Mouse (Mus musculus): Measurements from ENCODE around the gene Pard3.

Gene Pard3

DNA sequence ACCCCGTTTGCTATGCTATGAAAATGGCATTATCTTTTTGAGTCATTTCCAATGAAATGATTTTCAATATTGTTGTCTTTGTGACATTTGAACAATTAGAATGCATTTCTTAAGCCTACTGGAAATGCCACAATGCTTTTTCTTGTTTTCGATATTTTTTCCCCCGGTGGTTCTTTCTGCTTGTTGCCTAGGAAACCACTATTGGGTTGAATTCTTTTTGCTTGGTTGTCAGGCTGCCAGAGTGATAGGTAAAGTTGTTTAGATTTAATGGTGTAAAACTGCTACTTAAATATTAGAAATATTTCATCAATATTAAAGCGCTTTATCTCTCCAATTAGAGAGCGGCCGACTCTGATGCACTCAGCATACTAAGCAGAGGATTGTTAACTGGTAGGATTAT lies 230.4 kb downstream of the Pard3 start:
- DNase-seq: no peak

DNA sequence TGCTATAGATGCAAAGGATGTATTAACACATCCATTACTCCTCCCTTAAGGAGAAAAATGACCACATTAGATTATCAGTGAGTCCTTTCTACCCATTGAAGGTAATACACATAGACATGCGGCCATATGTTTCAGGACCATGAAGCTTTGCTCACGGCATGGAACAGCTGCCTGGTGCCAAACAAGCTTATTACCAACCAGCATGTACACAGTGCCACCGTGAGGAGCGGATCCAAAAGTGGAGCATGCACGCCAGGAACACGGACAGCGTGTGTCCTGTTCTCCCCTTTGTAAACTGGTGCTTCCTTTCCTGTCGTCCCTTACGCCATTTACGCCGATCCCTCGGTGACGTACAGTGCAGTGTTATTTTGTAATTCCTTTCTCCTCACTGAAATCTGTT lies 232.2 kb downstream of the Pard3 start:
- DNase-seq: no peak

DNA sequence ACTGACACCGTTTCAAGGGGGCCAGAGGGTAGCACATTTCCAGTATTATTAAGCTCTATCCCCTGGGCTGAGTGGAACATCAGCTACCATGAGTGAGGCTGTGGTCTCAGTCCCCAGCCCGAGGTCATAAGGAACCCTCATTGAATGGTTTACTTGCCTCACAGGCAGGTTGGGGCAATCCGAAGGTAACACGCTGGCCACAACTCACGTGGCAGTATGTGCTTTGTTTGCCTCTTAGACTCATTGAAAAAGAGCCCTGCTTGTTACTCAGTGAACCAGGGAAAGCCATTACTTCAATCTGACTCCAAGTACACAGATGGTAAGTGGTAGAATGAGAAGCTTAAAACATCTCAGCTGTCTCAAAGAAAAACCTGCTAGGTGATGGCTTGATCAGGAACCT lies 236.8 kb downstream of the Pard3 start:
- DNase-seq: no peak

DNA sequence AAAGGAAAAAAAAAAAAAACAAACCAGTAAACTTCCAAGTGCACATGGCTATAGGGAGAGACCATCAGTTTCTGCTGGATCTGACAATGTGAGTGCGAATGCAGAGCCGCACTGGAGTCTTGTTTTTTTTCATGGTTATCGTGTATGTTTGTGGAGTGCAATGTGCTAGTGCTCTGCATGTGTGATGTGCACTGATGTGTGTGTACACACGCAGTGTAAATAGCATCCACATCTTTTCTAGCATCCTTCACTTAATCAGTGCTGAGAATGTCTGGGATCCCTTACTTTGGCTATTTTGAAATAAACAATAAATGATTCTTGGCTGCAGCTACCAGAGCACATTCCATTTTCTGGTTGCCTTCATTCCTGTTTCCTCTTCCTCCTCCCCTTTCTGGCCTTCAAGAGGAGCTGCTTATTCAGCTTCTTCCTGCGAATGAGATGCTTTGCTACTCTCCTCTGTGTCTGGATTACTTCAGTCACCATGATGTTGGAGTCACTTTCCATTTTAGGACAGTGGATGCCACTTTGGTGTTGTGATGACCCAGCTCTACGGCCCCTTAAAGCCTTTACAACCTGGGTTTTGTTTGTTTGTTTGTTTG lies 239.3 kb downstream of the Pard3 start:
- no peak for DNase-seq

DNA sequence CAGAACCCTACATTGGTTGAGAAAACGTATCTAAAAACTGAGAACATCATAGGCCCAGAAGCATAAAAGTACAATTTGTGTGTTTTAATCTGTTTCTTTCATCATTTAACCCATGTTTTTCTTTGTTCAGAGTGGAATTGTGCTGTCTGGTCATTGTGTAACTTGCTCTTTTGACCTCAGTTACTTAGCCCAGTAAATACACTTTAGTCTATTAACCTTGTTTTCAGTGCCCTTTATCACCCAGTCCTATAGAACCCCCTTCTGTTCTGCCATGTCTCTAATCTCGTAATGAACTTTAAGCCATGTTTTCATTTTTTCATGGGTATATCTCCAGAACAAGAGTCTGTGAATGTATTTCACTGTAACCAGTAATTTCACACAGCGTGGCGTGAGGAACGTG lies 243.3 kb downstream of the Pard3 start:
- no peak for DNase-seq

DNA sequence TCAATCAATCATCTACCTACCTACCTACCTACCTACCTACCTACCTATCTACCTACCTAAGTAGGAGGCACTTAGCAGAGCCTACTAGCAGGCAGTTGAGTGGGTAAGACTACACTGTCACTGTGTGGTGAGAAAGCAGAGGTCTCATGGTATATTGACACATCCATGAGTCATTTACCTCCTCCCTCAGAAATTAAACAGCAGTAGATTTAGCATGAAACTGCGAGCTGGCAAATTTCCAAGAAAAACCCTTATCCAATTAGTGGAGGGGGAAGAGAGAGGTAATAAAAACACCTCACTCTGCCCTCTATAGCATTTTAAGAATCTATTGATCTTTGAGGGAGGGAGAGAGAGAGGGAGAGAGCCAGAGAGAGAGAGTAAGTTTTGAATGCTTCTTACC lies 245.7 kb downstream of the Pard3 start:
- DNase-seq: no peak

DNA sequence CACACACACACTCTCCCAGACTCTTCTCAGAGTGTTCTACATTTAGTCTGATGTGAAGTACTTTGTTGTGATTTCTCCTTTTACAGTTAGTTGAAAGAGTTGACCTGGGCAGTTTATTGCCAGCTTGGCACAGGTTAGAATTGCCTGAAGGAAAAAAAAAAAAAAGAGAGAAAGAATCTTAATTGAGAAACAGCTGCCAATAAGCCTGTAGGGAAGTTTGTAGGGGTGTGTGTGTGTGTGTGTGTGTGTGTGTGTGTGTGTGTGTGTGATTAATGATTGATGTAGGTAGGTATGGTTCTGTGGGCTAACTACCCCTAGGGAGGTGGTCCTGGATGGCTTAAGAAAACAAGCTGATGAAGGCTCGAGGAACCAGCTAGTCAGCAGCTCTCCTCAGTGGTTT lies 252.1 kb downstream of the Pard3 start:
- DNase-seq: no peak

DNA sequence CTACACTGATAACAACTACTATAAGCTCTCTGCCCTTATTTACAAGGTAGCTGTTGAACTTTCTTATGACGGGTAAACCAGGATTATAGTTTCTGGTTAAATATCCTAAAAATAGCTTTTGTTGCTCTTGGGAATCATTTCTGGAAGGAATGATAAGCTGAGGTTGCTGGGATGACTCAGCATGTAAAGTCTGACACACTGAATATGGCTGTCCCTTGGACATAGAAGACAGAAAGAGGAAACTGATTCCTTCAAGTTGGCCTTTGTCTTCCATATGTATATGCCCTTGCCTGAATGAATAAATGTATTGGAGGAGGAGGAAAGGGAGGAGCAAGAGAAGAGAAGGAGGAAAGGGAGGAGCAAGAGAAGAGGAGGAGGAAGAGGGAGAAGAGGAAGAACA lies 254.2 kb downstream of the Pard3 start:
- DNase-seq: no peak

DNA sequence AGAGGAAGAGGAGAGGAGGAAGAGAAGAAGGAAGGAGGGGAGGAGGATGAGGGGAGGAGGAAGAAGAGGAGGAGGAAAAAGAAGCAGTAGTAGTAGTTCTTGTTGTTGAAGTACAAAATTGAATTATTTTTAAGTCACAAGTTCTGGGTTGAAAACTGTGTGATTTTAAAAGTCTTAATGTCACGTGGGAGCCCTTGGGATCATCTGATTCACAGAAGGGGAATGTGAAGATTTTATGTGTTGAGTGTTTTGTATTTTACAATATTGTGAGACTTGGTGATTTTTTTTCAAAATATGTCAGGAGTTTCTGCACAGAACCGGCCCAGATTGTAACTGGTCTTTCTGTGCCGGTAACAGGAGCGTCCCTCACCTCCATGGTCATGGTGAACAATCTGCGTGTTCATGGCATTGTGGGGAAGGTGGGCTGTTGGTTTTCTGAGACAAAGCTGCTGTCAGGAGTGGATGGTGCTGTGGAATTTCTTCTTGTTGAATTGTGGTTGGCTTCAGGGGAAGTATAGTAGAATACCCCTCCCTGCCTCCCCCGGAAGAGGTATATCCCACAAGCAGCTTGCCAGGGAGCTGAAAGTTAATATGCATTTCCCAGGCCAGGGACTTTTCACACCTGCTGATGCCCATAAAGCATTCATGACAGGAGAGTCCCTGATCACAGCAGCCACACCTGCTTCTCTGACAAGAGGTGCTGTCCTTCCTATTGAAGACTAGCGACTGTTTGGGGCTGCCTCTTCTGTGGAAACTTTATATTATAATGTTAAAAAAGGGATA lies 254.9 kb downstream of the Pard3 start:
- no peak for DNase-seq

DNA sequence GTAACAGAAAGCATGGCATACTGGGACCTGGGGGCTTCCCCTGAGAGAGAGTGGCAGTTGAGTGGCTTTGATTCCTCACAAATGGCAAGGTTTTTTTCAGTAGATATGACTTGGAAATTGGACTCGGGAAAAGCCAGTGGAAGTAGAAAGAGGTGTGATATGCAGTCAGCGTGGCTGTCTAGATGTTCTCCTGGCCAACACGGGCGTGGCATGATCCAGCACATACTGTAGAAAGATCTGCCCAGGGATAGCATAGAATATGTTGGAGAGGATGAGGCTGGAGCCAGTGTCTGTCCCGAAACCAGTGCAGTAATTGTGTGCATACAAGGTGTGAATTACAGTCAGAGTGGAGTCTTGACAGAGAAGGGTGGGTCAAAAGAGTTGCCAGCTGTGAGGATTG lies 257.2 kb downstream of the Pard3 start:
- no peak for DNase-seq

DNA sequence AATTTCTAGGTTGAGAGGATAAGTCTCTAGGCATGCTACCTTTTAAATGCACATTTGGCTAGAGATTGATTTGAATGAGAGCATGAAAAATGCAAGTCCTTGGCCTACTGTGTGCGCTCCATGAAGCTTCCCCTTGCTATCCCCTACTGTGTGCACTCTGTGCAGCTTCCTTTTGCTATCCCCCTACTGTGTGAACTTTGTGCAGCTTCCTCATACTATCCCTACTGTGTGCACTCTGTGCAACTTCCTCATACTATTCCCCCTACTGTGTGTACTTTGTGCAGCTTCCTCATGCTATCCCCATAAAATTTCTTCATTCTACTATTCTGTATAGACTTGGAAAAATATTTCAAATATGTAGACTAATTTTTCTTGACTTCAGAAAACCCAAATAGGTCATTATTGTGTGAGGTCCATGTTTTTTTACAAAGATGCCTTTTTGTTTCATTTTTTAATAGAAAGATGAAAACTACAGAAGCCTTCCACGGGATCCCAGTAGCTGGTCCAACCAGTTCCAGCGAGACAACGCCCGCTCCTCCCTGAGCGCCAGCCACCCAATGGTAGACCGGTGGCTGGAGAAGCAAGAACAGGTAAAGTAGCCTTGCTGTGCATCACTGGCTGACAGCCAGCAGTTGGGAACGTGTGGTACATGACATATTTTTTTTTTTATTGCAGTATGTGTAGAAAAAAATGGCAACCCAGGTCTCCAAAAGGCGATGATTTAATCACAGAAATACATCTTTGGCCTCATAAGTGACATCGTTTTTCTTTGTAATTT lies 260.1 kb downstream of the Pard3 start:
- no peak for DNase-seq

DNA sequence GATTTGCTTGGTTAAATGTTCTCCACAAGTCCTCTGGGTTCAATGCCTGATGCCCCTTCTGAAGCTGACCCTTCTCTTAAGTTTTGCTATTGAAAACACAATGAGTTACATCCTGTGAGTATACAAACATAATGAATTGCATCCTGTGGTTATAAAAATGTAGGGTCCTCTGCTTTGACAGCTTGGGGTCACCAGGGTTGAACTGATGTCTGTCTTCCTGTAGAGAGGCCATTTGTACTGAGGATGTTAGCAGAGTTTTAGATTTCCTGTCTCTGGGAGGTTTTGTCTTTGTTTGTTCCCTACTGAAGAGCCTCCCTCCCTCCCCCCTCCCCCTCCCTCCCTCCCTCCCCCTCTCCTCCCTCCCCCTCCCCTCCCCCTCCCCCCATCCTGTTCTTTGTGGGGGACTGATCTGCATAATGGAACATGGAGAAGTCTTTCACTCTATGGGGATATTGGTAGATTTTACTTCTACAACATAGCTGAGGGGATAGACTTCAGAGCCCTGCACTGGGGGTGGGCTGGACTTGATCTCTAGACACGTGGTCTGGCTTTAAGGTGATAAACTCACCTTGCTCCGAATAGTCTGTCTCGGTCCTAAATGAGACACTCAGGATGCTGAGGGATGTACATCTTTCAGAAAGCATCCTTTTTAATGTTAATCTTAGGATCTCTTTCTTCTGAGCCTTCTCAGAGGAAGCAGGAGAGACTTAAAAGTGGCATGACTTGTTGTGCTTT lies 261.3 kb downstream of the Pard3 start:
- no peak for DNase-seq

DNA sequence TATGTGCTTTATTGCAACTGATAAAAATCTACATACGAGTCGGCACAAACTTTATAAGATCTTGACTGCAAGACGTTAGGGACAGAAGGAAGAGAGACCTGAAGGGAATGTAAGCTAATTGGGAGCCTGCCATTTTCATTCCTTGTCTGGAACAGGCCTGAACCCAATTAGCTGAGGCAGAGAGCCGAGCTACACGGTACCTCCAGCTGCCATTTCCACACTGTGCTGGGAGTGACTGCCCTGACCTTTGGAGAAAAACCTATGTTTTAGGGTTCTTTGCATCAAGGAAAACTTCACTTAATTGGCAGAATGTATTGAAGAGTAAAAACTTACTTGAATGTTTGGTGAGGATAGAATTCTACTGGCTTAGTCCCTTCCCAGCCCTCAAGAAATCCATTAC lies 262.1 kb downstream of the Pard3 start:
- no peak for DNase-seq

DNA sequence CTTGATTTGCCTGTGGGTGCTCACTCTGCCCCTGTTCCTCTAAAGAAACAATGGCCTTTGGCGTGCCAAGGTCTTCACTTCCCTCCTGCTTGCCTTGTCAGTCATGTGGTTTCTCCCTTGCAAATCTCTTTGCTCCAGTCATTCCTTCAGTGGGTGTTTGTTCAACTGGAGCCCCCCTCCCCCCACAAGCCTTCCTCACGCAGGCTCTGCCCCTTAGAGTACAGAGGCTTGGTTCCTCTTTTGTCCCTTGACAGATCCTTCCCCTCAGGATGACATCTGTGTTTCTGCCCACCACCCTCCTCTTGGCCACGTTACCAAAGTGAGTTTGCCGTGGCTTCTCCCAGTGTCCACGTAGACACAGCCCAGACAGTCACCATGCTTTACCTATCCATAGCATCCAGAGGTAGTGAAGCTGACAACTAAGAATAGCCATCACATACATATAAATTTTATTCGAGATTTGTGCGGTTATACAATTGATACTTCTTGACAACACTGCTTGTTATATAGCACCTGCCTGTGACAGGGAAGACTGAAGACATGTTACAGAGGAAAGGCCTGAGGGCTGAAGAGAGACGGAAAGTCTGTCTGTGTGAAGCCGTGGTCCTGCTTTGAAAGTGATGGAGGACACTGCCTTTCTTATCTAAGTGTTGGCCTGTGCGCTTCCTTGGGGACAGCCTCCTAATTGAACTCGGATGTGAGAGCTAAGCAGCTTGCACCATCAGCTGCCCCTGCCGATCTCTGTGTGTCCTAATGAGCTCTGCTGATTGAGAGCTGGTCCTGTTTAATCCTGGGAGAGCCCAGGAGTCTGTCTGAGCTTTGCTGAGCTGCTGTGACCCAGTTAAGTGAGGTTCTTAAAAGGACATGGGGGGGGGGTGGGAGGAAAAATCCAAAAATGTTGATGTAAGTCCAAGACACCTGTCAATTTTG lies 266.8 kb downstream of the Pard3 start:
- DNase-seq: no peak

DNA sequence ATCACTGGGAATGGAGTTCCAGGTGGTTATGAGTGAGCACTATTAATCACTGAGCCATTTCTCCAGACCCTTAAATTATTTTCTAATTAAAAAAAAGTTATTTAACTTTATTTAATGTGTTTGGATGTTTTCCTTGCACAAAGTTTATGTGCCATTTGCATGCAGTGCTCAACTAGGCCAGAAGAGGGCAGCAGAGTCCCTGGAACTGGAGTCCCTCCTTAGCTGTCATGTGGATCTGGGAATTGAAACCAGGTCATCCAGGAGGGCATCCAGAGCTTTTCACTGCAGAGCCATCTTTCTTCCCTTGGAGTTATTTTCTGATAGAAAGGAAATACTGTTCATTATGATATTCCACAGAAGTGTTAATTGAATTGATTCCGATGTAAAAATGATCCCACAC lies 268.1 kb downstream of the Pard3 start:
- peak; percentile 86 for DNase-seq

DNA sequence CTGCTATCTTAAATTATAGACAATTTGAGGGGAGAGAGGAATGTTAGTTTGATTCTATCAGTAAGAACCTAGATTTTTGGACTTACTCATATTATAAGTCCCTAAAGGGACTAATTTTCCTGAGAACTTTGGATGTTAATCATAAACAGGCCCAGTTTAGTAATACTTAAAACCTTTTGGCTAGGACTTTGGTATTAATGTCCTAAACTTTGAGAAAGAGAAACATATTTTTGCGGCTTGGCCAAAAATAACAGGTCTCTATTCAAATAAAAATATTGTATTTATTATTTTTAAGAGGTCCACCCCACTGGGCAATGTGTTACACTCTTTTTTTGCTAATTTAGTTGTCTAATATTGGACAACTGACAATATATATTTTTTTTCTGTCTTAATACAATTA lies 271.5 kb downstream of the Pard3 start:
- no peak for DNase-seq

DNA sequence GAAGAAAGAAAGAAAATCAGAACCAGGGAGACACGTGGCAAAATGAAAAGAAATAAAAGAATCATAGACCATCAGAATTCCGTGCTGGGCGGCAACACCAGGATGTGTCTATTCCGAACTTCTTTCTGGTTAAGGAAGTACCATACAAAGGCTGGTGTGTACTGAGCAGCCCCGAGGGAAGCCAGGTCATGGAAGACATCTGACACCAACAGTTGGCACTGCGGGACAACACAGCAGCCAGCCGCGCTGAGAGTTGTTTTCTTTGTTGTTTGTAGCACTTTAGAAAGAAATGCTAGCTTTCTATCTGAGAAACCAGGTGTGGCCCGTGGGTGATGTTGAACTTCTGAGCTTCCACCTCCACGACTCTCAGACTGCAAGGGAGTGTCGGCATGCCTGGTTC lies 274.5 kb downstream of the Pard3 start:
- no peak for DNase-seq

DNA sequence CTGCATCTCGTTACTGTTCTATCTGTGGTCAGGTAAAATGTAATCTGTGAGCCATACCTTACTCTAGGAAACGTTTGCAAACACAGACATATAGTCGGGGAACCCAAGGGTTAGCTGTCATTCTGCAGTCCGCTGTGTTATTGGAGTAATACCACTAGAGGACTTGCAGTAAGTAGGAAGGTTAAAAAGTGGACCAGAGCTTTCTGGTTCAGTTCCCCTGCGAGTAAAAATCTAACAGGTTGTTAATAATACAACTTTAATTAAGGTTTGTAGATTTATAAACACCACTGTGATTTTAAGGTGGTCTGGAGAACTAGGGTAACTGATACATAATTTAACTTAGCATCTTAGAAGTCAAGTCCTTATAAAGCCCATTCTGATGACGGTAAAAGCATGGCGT lies 277.4 kb downstream of the Pard3 start:
- no peak for DNase-seq

DNA sequence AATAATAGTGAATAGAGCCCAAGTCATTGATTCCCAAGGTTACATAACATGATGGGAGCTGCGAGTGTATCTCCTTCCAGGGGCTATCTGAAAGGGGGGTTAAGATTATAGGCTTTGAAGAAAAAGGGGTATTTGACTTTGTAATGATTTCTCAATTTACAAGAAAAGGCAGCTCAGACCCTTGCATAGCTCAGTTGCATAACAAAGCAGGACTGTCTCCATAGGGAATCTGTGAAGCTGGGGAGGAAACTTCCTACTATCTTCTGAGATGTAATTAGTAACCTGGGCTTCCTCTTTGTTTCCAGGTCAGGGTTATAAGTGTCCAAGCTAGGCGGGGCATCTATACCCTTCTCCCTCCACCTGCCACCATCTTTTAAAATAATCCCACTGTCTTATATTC lies 279.4 kb downstream of the Pard3 start:
- DNase-seq: no peak

DNA sequence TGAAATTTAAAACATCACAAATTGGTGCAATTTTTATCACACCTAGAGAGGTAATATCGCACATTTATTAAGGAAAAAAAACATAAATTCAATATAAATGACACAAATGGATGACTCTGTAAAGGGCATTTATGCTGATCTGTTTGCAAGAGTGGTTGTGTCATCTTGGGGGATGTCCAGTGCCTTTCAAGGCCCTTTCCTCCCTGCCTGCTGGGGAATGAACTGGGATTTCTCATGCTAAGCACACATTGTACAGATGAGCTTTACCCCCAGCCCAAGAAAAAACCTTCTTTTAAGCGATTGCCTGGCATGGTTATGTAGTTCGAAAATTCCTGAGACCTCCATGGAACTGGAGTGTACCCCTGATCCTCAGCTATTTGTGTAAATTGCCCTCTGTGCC lies 280.7 kb downstream of the Pard3 start:
- DNase-seq: no peak

DNA sequence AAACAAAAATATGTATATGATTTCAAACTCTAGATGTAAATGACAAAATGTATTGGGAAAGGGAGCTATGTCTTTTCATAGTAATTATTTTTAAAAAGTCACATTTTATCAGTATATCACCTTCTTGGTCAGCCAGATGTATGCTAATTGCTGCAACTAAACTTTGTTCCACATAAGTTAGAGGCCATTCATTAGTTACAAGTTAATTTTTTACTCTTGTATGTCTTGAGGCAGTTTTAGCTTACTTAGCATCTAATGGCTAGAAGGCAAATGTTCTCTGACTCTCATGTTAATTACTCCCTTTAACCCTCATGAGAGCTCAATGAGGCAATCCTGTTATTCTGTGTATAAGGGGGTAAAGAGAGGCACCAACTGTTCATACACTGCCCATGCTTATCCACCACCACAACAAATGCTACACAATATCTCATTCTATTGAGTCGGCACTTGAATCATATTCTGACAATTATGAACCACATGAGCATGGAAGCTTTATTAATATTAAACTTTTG lies 282.3 kb downstream of the Pard3 start:
- no peak for DNase-seq

DNA sequence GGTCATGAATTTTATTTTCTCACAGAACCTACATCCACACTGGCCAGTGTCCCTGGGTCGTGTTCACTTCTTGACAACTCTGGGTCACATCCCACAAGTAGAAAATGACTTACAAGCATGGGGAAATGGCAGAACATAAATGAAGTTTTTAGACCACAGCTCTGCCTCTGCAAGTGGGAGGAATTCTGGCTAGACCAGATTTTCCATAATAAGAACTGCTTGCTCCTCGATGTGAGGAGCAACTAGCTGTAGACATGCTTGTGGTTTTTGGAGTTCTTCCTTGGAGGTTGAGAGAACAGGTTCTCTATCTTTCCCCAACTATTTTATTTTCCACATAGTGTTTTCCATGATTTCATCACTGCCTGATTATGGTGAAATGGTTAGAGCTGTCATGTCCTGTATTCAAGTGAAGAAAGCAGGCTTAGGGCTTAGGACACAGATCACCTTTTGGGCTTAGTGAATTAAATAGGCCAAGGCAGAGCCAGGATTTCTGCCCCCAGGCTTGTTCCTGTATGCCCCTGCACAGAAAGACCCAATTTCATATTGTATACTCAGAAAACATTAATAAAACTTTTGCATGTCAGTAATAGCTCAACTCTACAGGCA lies 284.3 kb downstream of the Pard3 start:
- no peak for DNase-seq

Measured in thymus, postnatal 4 days (tissue).